Mouse (Mus musculus) spleen, adult 18-20 months (tissue): ENCODE results near the gene Birc7.

ENCODE experiments used
- DNase-seq, 2 experiments: peaks; one replicate each; pipeline ENCODE4 v3.0.0; 2022; ENCODE audit warnings: mixed read lengths in 2 of 2

Birc7 gene

GRCm38 (mm10) chr2:180967010-180967763 lies 38.4 kb downstream of the Birc7 start, which contains the start of gene Arfgap1:
TSS of gene Arfgap1 (plus strand) at chr2:180967225.
- DNase-seq, result peak; percentile 77 to 84

- DNase-seq, result no peak
These were observed 52.3 kb downstream of the Birc7 start for GRCm38 (mm10) chr2:180981133-180981532.
